Mouse (Mus musculus) heart, adult 8-10 months (tissue): Measurements from ENCODE around the gene Ano1. TPM values are rescaled to one million over a fixed set of nuclear protein-coding genes. Genes with fewer than 3 reads are reported as not detected.

Experiments used
- DNase-seq: peaks from one replicate; pipeline ENCODE4 v3.0.0; 2022; ENCODE audit warnings: low spot score
- total RNA-seq, 4 experiments: library from RNA; stranded (reverse); gene quantifications; 2 replicates each; pipeline ENCODE4 v1.2.4; 2022

Ano1 gene
- total RNA-seq, 4 experiments from 2014 or later: 7.5 to 12.1 (median 11.7) TPM

DNA sequence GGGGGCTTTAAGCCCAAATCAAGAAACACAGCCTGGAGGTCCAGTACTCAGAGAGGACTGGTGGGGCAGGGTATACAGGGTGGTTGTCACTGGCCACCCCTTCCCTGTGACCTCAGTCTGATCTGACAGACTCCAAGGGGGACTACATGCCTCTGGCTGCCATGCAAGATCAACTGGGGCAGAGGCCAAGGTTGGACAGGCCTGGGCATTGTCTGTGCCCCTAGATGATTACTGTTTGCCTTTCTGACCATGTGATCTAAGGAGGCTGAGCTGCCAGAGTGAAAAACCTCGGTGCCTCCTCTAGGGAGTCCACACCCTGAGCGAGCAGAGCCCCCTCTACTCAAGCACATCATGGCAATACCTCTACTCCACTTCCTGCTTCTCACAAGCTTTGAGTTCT, 115.8 kb downstream of the Ano1 start:
- DNase-seq: no peak

DNA sequence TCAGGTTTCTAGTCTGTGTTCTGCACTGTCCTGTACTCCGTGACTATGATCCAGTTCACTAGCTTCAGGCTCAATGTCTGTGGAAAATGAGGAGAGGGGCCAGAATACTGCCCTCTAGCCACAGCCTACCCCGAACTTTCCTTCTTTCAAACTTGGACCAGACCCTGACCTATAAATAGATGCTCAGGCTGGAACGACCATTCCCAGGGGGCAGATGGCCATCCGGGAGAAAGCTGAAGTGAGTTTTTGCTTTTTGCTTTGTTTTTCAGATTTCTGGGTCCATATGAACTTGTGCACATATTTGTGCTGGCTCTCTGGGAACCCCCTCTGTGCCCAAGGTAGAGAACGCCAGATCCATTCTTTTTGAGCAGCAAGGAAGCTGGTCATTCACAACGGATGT, 116.9 kb downstream of the Ano1 start:
- DNase-seq: peak; percentile 27

DNA sequence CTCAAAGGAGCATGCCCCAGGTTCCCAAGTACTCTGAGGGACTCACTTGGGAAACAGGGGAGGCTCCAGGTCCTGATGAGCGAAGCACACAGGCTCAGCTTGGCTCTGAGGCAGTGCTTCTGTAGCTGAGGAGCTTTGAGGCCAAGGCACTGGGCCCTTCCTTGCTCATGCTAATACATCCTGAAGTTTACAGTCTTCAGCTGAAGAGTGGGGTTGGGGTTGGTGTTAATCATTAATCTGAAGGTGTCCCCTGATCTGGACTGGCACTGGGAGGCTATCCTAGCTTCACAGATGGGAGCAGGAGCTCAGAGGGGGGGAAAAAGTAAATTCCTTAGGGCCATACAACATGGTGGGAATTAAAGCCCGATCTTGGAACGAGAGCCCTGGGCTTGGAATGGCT, 117.3 kb downstream of the Ano1 start:
- no peak for DNase-seq

DNA sequence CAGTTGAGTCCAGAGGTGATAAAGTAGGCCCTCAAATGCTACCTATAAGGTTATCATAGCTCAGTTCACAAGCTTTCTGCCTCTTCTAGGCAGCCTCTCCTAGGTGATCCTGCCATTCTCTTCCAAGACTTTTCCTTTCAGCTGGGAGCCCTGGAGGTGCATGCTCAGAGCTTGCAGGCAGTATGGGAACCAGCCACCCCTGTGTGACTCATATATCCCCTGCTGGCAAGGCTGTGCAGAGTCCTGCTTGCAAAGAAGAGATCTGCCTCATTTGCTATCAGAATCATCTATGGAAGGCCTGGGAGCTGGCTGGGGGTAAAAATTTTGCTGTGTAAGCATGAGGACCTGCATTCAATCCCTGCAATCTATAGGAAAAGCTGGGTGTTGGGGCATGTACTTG, 119.5 kb downstream of the Ano1 start:
- no peak for DNase-seq

DNA sequence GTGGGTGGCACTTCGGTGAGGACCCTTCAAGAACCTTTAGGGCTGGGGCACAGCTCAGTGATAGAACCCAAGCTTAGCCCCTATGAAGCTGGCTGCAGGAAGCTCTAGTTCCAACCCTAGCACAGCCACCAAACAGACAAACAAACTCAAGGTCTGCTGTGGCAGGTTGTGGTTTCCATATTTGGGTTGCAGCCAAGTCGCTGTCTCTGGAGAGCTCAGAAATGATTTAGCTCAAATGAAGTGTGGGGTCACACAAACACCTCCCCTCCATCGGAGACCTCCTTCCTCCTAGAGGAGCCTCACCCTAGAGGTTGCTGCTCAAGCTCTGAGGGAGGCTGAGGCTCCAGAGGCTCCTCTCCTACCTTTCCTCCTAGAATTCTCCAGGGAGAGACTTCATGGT, 121.2 kb downstream of the Ano1 start:
- DNase-seq: no peak

DNA sequence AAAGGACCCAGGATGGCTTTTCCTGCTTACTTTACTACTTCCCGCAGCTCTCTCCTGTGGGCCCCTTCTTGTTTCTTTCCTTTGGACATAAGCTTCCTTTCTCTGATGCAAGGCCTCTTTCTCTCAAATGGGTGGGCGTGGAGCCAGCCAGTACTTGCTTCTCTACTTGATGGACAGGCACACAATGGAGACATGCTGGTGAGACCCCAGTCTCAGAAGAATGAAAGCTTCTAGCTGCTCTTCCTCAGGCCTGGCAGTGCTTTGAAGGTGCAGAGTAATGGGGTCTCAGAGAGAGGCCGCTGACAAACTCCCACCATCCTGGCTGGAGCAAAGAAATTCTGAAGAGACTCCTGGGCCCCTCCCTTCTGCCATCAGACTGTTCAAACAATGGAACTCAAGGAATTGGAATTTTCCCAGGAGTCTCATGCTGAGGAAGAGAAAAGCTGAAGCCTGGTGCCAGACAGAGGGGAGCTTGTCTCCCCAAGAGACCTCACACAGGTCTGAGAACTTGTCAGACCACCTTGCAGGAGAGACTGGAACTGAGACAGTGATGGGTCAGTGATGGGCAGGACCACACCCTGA, 123.3 kb downstream of the Ano1 start:
- DNase-seq: no peak

DNA sequence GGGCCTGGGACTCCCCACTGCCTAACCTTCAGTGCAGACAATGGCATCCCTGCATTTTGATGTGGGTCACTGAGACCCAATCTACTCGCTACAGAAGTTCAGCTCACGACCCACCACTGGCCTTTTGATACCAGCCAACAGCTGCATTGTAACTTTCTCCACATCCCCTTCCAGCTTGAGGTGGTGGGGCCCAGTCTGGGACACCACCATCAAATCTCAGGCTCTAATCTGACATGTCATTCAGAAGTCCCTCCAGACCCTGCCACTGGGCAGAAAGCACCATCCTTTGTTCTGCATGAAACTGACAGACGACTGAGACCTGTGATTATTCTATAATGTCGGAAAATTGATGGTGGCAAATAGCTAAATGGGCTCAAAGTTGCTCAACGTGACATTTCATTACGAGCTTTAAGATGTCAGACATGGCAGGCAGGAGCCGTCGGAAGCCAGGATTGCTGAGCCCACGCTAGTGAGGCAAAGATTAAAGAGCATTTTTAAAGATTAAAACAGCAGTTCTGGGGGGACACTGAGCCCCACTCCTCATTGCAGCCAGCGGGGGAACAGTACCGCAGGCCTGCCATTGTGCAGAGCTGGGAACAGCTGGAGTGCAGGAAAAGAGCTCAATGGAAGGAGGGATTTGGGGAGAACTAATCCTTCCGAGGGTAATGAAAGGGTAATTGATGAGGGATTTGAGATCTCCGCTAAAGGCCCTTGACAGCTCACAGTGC, 124.0 kb downstream of the Ano1 start:
- DNase-seq: no peak

DNA sequence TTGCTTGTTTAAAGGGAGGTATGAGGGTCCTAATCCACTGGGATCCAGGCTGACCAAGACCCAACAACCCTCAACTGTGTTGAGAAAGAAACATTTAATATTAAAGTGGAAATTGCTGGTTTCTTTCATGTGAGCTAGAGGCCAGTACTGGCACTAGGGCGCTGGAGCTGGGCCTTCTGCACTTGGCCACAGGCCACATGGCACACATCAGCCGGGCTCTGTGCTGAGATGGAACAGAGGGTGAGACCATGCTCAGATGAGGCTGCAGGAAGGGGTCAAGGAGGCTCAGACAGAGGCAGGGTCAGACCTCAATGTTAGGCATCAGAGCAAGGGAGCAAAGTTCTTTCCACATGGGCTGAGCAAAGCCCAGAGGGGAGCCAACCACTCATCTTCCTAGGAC, 125.7 kb downstream of the Ano1 start:
- no peak for DNase-seq

DNA sequence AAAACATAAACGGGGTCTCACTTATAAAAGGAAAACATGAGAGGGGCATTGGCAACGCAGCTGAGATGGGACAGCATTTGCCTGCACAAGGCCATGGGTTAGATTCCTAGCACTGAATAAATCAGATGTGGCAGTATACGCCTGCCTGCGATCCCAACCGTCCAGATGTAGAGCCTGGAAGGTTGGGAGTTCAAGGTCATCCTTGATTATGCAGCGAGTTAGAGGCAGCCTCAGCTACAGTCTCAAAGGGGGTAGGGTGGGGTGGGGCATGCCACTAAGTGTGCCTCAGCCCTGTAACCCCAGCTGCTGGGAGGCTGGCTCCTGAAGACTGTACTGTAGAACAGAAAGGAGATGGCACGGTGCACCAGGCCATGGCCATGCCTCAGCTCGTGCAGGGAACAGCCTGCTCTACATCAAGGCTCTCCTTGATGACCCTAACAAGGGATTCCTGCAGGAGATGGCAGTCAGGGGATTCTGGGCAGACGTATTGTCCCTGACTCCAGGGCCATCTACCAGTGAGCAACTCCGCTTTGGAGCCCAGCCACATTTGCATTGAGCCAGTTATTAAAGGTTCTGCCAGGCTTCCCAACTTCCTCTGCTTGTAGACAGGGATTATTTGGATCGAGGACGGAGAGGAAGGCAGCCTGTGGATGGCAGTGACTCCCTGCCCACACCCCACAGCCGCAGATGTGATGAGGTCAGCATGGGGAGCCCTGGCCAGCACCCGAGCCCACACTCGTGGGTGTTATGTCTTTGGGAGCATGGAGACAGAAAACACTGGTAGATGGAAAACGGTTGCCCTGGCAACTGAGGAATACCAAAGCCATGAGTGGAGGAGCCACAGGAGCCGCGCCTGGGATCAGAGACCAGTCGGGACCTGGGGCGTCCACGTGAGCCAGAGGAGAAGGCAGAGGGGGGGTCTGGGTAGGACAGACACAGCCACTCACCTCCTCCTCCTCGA, 130.8 kb downstream of the Ano1 start:
- no peak for DNase-seq

DNA sequence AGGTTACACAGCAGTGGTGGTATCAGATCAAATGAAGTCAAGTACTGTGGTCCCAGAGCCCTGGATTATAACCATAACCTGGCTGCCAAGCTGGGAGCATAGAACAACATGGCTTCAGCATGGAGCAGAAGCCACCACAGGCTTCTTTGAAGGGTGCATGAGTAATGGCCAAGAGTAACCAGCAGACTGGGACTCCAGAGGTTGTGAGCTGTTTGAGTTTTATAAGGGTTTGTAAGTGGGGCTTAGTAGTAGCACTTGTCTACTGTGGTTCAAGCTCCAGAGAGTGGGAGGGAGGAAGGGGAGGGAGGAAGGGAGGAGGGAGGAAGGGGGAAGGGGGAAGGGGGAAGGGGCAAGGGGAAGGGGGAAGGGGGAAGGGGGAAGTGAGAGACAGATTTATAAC, 131.5 kb downstream of the Ano1 start:
- DNase-seq: no peak

DNA sequence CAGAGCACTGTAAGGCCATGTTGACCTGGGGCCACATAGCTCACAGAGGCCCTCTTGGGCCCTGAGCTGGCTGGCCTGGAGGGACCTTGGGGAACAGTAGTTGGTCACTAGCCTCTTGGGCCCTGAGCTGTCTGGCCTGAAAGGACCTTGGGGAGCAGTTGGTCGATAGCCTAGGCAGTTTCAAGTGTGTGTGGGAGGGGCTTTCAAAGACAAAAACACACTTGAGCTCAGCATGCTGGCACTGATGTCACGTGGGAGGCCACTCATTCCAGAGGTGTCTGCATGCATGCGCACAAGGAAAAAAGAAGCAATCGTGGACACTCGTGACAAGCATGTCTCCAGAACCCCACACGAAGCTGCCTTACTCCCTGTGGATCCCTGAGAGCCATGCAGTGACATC, 136.4 kb downstream of the Ano1 start:
- DNase-seq: no peak

DNA sequence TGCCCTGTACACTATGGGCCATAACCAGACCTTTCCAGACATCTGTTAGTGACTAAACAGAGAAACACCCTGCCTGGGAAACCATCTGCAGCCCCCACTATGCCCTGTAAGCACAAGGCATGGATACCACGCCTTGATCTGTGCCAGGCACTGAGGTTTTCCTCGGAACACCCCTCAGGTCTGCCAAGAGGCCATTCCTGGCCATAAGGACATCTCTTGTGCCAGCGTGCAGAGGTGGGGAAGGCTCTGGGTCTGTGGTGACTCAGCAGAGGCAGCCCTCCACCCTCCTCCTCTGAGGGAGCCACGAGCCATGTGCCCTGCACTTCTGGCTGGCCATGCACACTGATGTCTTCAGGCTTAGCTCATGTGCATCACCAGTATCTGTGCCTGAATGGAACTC, 138.9 kb downstream of the Ano1 start:
- DNase-seq: no peak

DNA sequence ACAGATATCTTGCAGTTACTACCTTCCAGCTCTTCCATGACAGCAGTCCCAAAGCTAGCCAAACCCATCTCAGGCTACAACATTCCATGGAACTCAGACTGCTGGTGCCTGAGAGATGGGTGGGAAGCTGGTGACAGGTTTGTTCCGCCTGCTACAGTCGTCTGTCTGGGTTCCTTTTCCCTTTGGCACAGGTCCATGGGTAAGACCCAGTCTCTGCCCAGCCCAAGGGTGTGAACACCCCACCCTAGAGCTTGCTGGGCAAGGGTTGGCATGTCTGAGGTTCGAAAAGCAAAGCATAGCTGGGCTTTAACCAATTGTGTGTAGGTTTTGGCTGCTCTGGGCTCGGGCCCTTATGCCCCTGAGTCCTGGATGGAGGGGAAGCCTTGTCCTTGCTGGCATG, 139.4 kb downstream of the Ano1 start:
- DNase-seq: no peak

DNA sequence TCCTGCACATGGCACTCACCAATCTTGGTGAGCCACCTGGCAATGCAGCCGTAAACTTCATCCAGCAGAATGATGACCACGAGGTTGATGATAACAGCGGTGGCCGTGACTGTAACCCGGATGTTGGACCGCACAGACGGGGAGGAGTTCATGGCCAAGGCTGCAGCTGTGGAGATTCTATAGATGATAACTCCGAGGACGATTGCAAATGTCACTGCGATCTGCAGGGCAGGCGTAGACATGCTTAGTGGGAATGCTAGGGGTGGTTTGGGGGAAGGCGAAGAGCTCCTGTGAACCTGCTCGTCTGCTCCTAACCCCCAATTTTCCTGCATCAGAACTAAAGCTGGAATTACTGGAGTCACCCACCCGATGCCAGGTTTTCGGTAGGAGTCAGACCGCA, 140.2 kb downstream of the Ano1 start:
- DNase-seq: no peak

DNA sequence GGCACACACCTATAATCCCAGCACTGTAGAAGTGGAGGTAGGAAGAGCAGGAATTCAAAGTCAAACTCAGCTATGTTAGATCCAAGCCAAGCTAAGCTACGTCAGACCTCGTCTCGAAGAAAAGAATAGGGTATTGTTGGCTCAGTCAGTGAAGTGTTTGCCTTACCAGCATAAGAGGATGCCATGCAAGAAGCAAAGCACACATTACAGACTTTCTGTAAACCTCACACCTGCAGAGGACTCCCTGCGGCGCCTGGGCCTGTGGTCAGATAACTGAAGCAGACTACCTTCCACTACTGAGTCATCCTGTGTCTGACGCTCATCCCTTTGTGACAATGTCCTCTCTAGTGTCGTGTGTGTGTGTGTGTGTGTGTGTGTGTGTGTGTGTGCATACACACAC, 142.2 kb downstream of the Ano1 start:
- no peak for DNase-seq

DNA sequence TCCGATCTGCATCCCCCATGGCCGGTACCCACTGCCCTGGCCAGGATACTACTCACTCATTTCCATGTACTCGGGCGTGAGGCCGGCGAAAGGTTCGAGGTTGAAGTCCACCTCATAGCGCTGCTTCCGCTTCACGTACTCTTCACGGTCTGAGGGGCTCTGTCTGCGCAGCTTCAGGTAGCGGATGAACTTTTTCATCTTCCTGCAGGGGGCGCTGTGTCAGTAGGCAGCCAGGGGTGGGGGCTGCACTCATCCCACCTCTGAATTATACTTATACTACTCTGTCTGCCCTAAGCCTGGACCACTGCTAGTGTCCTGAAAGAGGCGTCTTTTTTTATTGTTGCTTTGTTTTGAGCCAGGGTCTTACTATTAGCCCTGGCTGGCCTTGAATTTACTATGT, 143.9 kb downstream of the Ano1 start:
- no peak for DNase-seq

DNA sequence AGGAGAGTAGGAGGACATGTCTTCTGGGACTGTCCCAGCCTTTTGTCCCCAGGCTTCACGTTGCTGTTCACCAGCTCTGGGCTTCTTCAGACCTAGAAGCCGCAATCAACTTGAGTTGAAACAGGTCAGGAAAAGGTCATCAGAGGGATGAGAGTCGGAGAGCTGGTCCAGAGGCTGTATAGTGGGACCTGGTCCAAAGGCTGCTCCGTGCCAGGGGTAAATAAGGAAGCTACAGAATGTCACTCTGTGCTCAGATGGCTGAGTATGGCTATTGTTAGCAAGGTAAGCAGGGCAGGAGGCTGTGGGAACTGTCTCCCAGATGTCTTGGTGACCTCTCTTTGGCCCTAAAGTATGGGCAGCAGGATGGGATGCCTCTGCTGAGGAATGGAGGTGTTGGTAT, 147.0 kb downstream of the Ano1 start:
- DNase-seq: no peak

DNA sequence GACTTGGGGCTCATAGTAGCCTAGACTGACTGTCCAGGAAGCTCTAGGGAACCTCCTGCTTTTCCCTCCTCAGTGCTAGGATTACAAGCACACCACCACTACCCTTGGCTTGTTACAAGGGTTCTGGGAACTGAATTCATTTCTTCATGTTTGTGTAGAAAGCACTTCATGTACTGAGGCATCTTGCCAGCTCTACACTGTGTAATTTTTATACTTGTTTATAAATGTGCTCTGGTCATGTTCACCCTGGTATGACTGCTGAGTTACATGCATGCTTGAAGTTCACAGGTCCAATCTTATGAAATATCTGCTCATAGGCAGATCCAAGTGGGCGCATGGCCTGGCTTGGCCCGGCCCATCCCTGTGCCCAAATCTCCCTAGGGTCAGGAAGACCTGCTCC, 147.5 kb downstream of the Ano1 start:
- no peak for DNase-seq

DNA sequence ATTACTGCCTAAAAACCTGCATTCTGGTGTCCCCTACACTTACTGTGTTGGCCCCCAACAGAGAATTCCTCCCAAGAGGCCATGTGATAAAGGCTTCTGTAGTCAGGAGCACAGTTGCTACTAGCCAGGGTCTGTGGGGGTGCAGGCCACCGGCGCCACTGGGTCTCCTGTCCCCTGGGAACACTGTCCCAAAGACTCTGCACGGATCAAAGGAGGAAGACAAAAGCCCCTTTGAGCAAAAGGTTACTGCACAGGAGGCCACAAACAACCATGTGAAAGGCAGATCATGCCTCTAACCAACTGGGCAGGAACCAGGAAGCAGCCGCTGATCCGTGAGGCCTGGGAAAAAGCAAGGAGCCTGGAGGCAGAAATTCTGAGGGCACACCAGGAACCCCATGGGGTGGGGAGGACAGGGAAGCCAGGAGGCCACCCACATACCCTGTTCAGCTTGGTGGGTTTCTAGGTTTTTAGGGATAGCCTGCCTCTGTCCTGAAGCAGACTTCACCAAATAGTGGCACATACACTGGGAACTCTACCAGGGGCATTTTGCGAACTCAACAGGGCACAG, 151.4 kb downstream of the Ano1 start:
- DNase-seq: no peak

DNA sequence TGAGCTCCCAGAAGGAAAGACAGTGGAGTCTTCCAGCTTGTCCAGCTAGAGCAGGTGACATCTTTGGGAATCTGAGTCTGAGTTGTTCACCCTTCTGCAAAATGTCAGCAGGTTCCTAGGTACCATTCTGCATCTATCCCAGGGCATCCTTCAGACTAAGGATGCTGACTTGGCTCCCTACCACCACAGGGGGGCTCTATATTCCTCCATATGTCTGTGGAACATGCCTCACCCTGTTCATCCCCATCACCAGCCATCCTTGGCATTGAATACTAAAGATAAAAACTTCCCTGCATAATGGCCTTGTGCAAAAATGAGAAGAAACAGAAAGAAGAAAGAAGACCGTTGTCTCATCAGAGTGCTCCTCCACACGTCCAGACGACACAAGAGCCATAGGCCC, 162.3 kb downstream of the Ano1 start:
- DNase-seq: no peak

DNA sequence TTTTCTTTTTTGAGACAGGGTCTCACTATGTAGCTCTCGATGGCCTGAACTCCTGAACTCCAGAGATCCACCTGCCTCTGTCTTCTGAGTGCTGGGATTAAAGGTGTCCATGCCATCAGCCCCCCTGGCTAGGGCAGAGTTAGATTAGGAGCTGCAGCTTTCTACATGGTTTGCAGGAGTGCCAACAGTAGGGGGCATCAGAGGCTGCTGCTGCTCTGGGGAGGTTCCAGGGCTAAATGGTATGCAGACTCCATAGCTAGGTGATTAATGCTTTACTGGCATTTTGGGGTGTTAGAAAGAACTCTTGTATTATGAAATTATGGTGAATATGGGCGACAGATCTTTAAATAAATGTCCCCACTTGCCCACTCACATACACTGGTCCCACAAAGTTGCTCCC, 164.5 kb downstream of the Ano1 start:
- DNase-seq: no peak

DNA sequence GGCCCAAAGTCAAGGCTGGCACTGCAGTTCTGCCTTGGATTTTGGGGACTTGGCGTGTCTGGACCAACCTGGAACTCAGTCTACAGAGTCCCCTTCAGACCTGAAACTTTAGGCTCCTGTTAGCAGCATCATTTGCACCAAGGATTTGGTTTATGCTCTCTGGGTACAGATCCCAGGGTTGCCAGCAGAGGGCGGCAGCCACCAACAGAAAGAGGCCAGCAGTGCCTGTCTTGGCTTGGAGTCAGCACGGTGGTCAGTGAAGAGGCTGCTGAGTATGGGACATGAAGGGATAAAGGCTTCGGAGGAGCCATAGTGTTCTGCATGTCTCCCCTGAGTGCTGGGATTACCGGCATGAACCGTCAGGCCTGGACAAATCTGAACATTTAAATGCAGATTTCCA, 166.1 kb downstream of the Ano1 start:
- DNase-seq: peak; percentile 39
